Mouse (Mus musculus) embryonic facial prominence, embryonic 12.5 days (tissue): ENCODE measurements around the gene Olfr713. TPM values are rescaled to one million over a fixed set of nuclear protein-coding genes. Genes with fewer than 3 reads are reported as not detected.

Experiments used
- ATAC-seq: fragments of 200-750 bp; cut with Nextera tagmentation; 2 replicates; pipeline ENCODE4 v1.8.0; 2017; ENCODE audit not compliant: insufficient number of reproducible peaks, insufficient read depth, low FRiP score, low TSS enrichment
- H3K27ac ChIP-seq: fragments of 300-500 bp; sonication (generic); 2 replicates; pipeline ENCODE4 v1.5.1; 2016; ENCODE audit warnings: mild to moderate bottlenecking
- H3K27me3 ChIP-seq: fragments of 300-500 bp; sonication (generic); 2 replicates; pipeline ENCODE4 v1.6.1; 2016; ENCODE audit warnings: mild to moderate bottlenecking, moderate library complexity
- H3K36me3 ChIP-seq: fragments of 300-500 bp; sonication (generic); 2 replicates; pipeline ENCODE4 v1.6.1; 2016; ENCODE audit warnings: mild to moderate bottlenecking
- H3K4me1 ChIP-seq: fragments of 300-500 bp; sonication (generic); 2 replicates; pipeline ENCODE4 v1.6.1; 2016
- H3K4me2 ChIP-seq: fragments of 300-500 bp; sonication (generic); replicated peaks from 2 replicates; pipeline ENCODE4 v1.6.1; 2016; ENCODE audit warnings: mild to moderate bottlenecking, moderate library complexity
- H3K4me3 ChIP-seq: fragments of 300-500 bp; sonication (generic); 2 replicates; pipeline ENCODE4 v1.5.1; 2016; ENCODE audit warnings: mild to moderate bottlenecking
- H3K9ac ChIP-seq: fragments of 300-500 bp; sonication (generic); 2 replicates; pipeline ENCODE4 v1.6.1; 2016; ENCODE audit warnings: mild to moderate bottlenecking, moderate library complexity
- H3K9me3 ChIP-seq: fragments of 300-500 bp; sonication (generic); 2 replicates; pipeline ENCODE4 v1.6.1; 2016; ENCODE audit warnings: mild to moderate bottlenecking, moderate library complexity
- WGBS: fragments of 180-500 bp; shearing (Covaris S2); methylation state at CpG from one replicate; pipeline ENCODE4 v1.1.7; 2016; 5-methylcytosine and 5-hydroxymethylcytosine counted together
- polyA plus RNA-seq: library from polyadenylated mRNA; unstranded; fragments of >200 nt; fragmentation: Nextera tagmentation; extraction: Ambion mirVana; gene quantifications from 2 replicates; pipeline ENCODE4 v1.2.1, GENCODE M21; 2016

The Olfr713 gene
- not detected in 2 replicates for polyA plus RNA-seq

- Histone ChIP-seq H3K27ac (no peak within 1 kb of the TSS), H3K9ac (no peak within 1 kb of the TSS), H3K36me3 (no peaks in the 10 kb centered on the region), H3K4me2 (no peak within 1 kb of the TSS), H3K27me3 (no peaks in the 10 kb centered on the region), H3K4me1 (no peaks in the 10 kb centered on the region), H3K4me3 (no peak within 1 kb of the TSS), H3K9me3 (no peaks in the 10 kb centered on the region)
- no peak for ATAC-seq
- WGBS: 91% methylated on average over 1 of the region's 1 CpGs
Measured at GRCm38 (mm10) chr7:107030874-107031273, at the start of gene Olfr713. TSS of gene Olfr713 (plus strand) at chr7:107031174.

DNA sequence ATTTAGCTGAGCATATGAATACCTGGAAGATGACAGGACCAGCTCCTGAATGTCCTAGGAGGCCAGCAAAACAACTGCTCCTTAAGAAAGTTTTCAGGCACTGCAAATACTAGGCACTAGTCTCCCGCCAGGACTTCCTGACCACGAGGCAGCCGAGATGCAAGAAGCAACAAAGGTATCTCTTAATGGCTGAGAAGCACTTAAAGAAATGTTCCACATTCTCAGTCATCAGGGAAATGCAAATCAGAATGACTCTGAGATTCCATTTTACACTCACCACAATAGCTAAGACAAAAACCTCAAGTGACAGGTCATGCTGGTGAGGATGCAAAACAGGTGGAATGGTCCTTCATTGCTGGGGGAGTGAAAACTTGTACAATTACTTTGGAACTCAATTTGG, 45.7 kb upstream of the Olfr713 start:
- ATAC-seq: no peak
- Histone ChIP-seq H3K4me1 (no peaks in the 10 kb centered on the region), H3K36me3 (no peaks in the 10 kb centered on the region), H3K9ac (no peak overlapping the region), H3K27me3 (no peaks in the 10 kb centered on the region), H3K4me2 (no peak overlapping the region), H3K4me3 (no peak overlapping the region), H3K9me3 (no peaks in the 10 kb centered on the region), H3K27ac (no peak overlapping the region)
- 87% methylated on average over 3 of the region's 3 CpGs for WGBS

GRCm38 (mm10) chr7:107000798-107001197, 30.2 kb upstream of the Olfr713 start:
- no peaks in the 10 kb centered on the region for H3K9me3 ChIP-seq
- no peak overlapping the region for H3K27ac ChIP-seq
- no peaks in the 10 kb centered on the region for H3K36me3 ChIP-seq
- H3K4me1 ChIP-seq: no peaks in the 10 kb centered on the region
- H3K4me3 ChIP-seq: no peak overlapping the region
- 90% methylated on average over 7 of the region's 7 CpGs for WGBS
- no peak overlapping the region for H3K4me2 ChIP-seq
- no peak overlapping the region for H3K9ac ChIP-seq
- no peaks in the 10 kb centered on the region for H3K27me3 ChIP-seq
- ATAC-seq: no peak

- Histone ChIP-seq H3K27me3 (no peaks in the 10 kb centered on the region), H3K27ac (no peak overlapping the region), H3K4me2 (no peak overlapping the region), H3K9me3 (no peaks in the 10 kb centered on the region), H3K36me3 (no peaks in the 10 kb centered on the region), H3K9ac (no peak overlapping the region), H3K4me1 (no peaks in the 10 kb centered on the region), H3K4me3 (no peak overlapping the region)
- no peak for ATAC-seq
- 66% methylated on average over 3 of the region's 3 CpGs for WGBS
Measured at GRCm38 (mm10) chr7:107004169-107004568, 26.8 kb upstream of the Olfr713 start.

DNA sequence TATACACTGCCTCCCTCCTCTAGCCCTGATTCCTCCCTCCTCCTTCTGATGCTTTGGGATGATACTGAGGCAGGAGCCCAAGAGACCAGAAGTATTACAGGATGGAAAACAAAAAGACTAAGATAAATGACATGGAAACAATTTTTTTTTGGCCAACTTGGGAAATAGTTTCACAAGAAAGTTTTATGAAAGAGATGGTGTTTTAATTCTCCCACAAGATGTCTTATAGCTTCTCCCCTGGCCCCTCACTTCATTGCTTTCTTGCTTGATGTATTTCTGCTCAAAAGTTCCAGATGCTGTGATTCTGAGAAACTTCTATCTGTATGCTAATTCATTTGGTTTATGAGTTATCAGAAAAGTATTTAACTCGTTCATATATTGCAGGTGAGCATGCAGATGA, 25.0 kb upstream of the Olfr713 start, which contains the start of gene Olfr2:
Gene Olfr2, minus strand, starts transcription at position 101 of the 400 bp plus-strand sequence.
- Histone ChIP-seq H3K27ac (no peak within 1 kb of the TSS), H3K9me3 (no peaks in the 10 kb centered on the region), H3K4me1 (no peaks in the 10 kb centered on the region), H3K4me2 (no peak within 1 kb of the TSS), H3K27me3 (no peaks in the 10 kb centered on the region), H3K9ac (no peak within 1 kb of the TSS), H3K4me3 (no peak within 1 kb of the TSS), H3K36me3 (no peaks in the 10 kb centered on the region)
- no peak for ATAC-seq
- WGBS: 55% methylated on average over 1 of the region's 1 CpGs

DNA sequence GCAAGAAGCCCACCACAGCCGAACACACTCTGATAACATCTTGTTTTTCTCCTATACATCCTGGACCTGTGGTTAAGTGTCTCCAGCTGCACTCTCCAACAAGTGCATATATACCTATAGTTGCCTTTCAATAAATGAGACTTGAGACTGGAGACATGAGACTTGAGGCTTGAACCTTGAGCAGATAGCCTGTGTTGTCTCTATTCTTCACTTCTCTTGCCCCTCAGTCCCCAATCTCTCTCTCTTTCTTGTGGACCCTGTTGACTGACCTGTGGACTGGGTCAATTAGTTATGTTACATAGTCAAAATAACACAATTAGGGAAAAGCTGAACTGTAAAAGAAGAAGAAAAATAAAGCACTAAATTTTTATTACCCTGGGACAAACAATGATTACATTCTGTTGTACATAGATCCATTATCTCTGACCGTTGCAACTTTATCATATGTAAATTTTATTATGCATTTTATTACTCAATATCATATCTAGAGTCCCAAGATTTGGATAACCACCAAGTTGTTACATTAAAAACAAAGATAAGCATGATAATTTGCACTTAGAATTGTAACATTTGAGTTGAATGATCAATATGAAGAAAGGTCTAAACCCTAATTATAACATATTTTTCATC, 9.1 kb downstream of the Olfr713 start:
- Histone ChIP-seq H3K4me1 (no peaks in the 10 kb centered on the region), H3K27ac (no peak overlapping the region), H3K9me3 (no peaks in the 10 kb centered on the region), H3K4me2 (no peak overlapping the region), H3K9ac (no peak overlapping the region), H3K36me3 (no peaks in the 10 kb centered on the region), H3K4me3 (no peak overlapping the region), H3K27me3 (no peaks in the 10 kb centered on the region)
- WGBS: 72% methylated on average over 2 of the region's 2 CpGs
- no peak for ATAC-seq

DNA sequence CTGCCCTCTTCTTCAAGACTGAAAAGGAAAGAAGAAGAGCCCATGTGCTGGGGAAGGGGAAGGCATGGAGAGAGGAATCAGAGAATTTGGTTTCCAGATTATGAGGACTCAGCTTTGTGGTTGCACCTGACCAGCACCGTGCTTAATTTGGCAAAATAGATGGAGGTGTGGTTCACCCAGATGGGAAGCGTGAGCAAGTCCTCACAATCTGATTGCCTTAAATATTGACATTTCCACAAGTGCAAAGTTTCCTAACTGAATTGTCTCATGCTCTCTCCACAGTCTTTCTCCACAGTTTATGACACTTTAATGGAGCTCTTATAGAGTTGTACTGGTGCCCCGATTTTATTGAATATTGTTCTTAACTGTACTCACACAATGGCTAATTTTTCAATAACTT, 12.2 kb downstream of the Olfr713 start:
- H3K9me3 ChIP-seq: no peaks in the 10 kb centered on the region
- no peak overlapping the region for H3K4me3 ChIP-seq
- H3K27ac ChIP-seq: no peak overlapping the region
- H3K4me1 ChIP-seq: no peaks in the 10 kb centered on the region
- no peak for ATAC-seq
- H3K4me2 ChIP-seq: no peak overlapping the region
- no peak overlapping the region for H3K9ac ChIP-seq
- H3K27me3 ChIP-seq: no peaks in the 10 kb centered on the region
- whole genome bisulfite sequencing: 89% methylated on average over 3 of the region's 3 CpGs
- H3K36me3 ChIP-seq: no peaks in the 10 kb centered on the region

GRCm38 (mm10) chr7:107044407-107044806, 13.4 kb downstream of the Olfr713 start:
- H3K27ac ChIP-seq: no peak overlapping the region
- H3K9me3 ChIP-seq: no peaks in the 10 kb centered on the region
- H3K4me1 ChIP-seq: no peaks in the 10 kb centered on the region
- H3K36me3 ChIP-seq: no peaks in the 10 kb centered on the region
- no peak overlapping the region for H3K9ac ChIP-seq
- WGBS: 81% methylated on average over 1 of the region's 1 CpGs
- no peak overlapping the region for H3K4me2 ChIP-seq
- H3K27me3 ChIP-seq: no peaks in the 10 kb centered on the region
- H3K4me3 ChIP-seq: no peak overlapping the region
- ATAC-seq: no peak

GRCm38 (mm10) chr7:107045833-107046232, 14.9 kb downstream of the Olfr713 start:
- no peak for ATAC-seq
- H3K4me3 ChIP-seq: no peak overlapping the region
- WGBS: 7% methylated on average over 5 of the region's 5 CpGs

GRCm38 (mm10) chr7:107047578-107047977, 16.6 kb downstream of the Olfr713 start:
- no peak for ATAC-seq
- H3K9ac ChIP-seq: no peak overlapping the region
- WGBS: 56% methylated on average over 3 of the region's 3 CpGs

More at GRCm38 (mm10) chr7:107045833-107046232, 14.9 kb downstream of the Olfr713 start:
- H3K27ac ChIP-seq: no peak overlapping the region
- no peak overlapping the region for H3K9ac ChIP-seq
- H3K4me2 ChIP-seq: no peak overlapping the region
- H3K4me1 ChIP-seq: no peaks in the 10 kb centered on the region
- no peaks in the 10 kb centered on the region for H3K27me3 ChIP-seq
- H3K9me3 ChIP-seq: no peaks in the 10 kb centered on the region
- no peaks in the 10 kb centered on the region for H3K36me3 ChIP-seq

GRCm38 (mm10) chr7:107070681-107071080, 39.7 kb downstream of the Olfr713 start, which contains the start of gene Olfr714:
TSS of gene Olfr714 (plus strand) at chr7:107070981.
- no peak for ATAC-seq
- Histone ChIP-seq H3K4me1 (no peaks in the 10 kb centered on the region), H3K36me3 (no peaks in the 10 kb centered on the region), H3K27me3 (no peaks in the 10 kb centered on the region), H3K4me3 (no peak within 1 kb of the TSS), H3K9ac (no peak within 1 kb of the TSS), H3K4me2 (no peak within 1 kb of the TSS), H3K9me3 (0 out of 2 replicates have a peak, but pooled peaks cover 7% of the 10 kb centered on the region), H3K27ac (no peak within 1 kb of the TSS)
- 85% methylated on average over 2 of the region's 2 CpGs for WGBS

More at GRCm38 (mm10) chr7:107047578-107047977, 16.6 kb downstream of the Olfr713 start:
- no peak overlapping the region for H3K4me2 ChIP-seq
- H3K4me1 ChIP-seq: no peaks in the 10 kb centered on the region
- H3K36me3 ChIP-seq: no peaks in the 10 kb centered on the region
- H3K27me3 ChIP-seq: no peaks in the 10 kb centered on the region
- H3K27ac ChIP-seq: no peak overlapping the region
- no peak overlapping the region for H3K4me3 ChIP-seq
- H3K9me3 ChIP-seq: no peaks in the 10 kb centered on the region
